Mouse (Mus musculus) cerebellum, postnatal 4 days (tissue): ENCODE data around the gene Ltbp3.

ENCODE experiments used
- DNase-seq, 2 experiments: peaks; one replicate each; pipeline ENCODE4 v3.0.0; 2022; ENCODE audit warnings: low spot score in 2 of 2, mixed read lengths in 1 of 2

Ltbp3 gene

DNA sequence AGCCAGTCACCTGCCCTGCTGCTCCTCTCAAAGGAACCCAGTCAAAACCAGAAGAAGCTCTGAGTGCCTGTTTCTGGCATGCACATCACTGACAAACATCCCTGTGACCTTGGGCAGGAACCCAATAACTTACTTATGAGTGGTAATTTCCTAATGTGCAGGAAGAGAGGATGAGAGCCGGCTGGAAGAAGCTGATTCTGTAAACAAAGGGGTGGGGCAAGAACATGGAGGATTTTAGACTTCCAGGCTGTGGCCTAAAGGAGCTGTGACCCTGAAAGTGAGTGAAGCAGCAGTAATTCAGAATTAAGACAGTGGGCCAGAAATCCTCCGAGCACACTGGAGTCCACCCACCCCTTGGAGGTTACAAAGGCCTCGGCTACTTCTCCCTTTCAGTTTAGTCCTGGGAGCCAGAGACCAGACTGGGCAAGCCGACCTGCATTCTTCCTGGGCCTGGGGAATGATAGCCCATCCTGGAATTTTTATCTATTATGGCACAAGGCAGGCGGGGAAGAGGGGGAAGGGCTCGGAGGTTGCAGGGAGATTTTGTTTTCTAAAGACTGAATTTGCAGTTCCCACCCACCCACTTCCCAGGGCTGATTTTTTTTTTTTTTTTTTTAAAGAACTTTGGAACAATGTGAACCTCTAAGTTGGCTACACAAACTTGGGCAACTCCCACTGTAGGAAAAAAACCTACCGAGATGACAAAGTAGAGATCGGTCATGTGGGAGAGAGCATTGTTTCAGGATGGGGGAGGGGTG is 65.5 kb downstream of the Ltbp3 start:
- no peak for DNase-seq

DNA sequence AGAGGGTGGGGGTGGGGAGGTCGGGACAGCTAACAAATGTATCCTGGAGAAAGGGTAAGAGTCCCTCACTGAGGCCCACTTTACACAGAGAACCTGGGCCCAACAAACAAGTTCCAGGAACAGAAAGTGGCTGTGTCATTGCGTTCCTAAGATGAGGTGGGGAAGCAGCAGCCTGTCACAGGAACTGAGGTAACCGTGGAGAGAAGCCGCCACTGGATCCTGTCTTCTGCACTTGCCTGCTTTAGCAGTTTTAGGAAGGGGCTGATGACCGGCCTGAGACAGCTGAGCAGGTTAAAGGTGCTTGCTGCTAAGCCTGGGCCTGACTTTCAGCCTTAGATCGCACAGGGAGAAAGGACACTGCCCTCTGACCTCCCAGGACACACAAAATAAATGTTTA is 66.1 kb downstream of the Ltbp3 start:
- DNase-seq = no peak

DNA sequence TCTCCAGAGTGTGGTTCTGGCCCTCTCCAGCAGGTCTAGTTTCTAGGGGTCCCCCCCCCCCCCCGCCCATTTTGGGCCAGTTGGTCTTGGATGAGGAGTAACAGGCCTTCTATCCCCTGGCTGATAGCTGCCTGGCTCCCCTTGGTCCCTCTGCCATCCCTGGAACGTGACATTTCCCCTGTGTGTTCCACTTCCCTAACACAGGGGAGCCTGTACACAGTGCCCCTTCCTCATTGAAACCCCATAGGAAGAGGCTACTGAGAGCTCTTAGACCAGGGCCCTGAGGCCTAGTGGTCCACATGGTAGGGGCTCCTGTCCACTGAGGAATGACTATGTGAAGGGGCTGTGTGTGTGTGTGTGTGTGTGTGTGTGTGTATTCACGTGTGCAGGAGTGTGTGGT is 67.0 kb downstream of the Ltbp3 start:
- no peak for DNase-seq
